Mouse (Mus musculus) liver, embryonic 14.5 days (tissue): ENCODE measurements around the gene Pik3r1.

Experiments
- CTCF ChIP-seq: IDR thresholded peaks from 2 replicates; pipeline ENCODE4 v1.5.1; 2016; ENCODE audit warnings: antibody characterized with exemption, low read depth, control low read depth
- EP300 ChIP-seq: IDR thresholded peaks from 2 replicates; pipeline ENCODE4 v1.6.1; 2016; ENCODE audit warnings: antibody characterized with exemption, low read depth

- no peak for TF ChIP-seq EP300
- no peak for TF ChIP-seq CTCF
Measured at GRCm38 (mm10) chr13:101712720-101713428, 55.1 kb downstream of the Pik3r1 start.
